Mouse (Mus musculus): ENCODE data around the gene Dcun1d4.

- TF ChIP-seq POLR2A (IDR thresholded peaks at IDR 0.05; ENCODE audit: borderline replicate concordance, low read depth, low read length) (no peak), CTCF (IDR thresholded peaks at IDR 0.05; ENCODE audit: low read depth, low read length) (no peak)
Observed at GRCm38 (mm10) chr5:73520787-73521186, 40.0 kb downstream of the Dcun1d4 start.

Measured in bone marrow macrophage, adult 2 months (primary cell).